Mouse (Mus musculus) midbrain, embryonic 12.5 days (tissue): ENCODE measurements at regions not wholly inside any gene's neighbourhood (a gene's known extent, or its start where the extent isn't known, plus 50 kb on each side); places are given as distances from the start of the nearest gene placed in this dataset.

ENCODE experiments used
- ATAC-seq: fragments of 200-750 bp; cut with Nextera tagmentation; 2 replicates; pipeline ENCODE4 v1.8.0; 2017; ENCODE audit warnings: low read depth, moderate TSS enrichment, moderate library complexity; ENCODE audit not compliant: low FRiP score
- H3K27ac ChIP-seq: fragments of 300-500 bp; sonication (generic); replicated peaks from 2 replicates; pipeline ENCODE4 v1.5.1; 2016; ENCODE audit warnings: mild to moderate bottlenecking
- H3K27me3 ChIP-seq: fragments of 300-500 bp; sonication (generic); 2 replicates; pipeline ENCODE4 v1.6.1; 2016; ENCODE audit warnings: mild to moderate bottlenecking
- H3K36me3 ChIP-seq: fragments of 300-500 bp; sonication (generic); 2 replicates; pipeline ENCODE4 v1.6.1; 2016
- H3K4me1 ChIP-seq: fragments of 300-500 bp; sonication (generic); 2 replicates; pipeline ENCODE4 v1.6.1; 2016
- H3K4me2 ChIP-seq: fragments of 300-500 bp; sonication (generic); replicated peaks from 2 replicates; pipeline ENCODE4 v1.6.1; 2016; ENCODE audit warnings: mild to moderate bottlenecking, moderate library complexity
- H3K4me3 ChIP-seq: fragments of 300-500 bp; sonication (generic); 2 replicates; pipeline ENCODE4 v1.5.1; 2016; ENCODE audit warnings: mild to moderate bottlenecking
- H3K9ac ChIP-seq: fragments of 300-500 bp; sonication (generic); replicated peaks from 2 replicates; pipeline ENCODE4 v1.6.1; 2016; ENCODE audit warnings: mild to moderate bottlenecking, moderate library complexity
- H3K9me3 ChIP-seq: fragments of 300-500 bp; sonication (generic); 2 replicates; pipeline ENCODE4 v1.6.1; 2016; ENCODE audit warnings: mild to moderate bottlenecking
- WGBS: fragments of 180-500 bp; shearing (Covaris S2); methylation state at CpG from one replicate; pipeline ENCODE4 v1.1.7; 2016; 5-methylcytosine and 5-hydroxymethylcytosine counted together

GRCm38 (mm10) chrX:47536130-47536529 lies 356.6 kb downstream of the Smarca1 start:
- Histone ChIP-seq H3K27me3 (no peaks in the 10 kb centered on the region), H3K4me3 (no peak overlapping the region), H3K27ac (no peak overlapping the region), H3K4me1 (no peaks in the 10 kb centered on the region), H3K9ac (no peak overlapping the region), H3K36me3 (no peaks in the 10 kb centered on the region), H3K9me3 (no peaks in the 10 kb centered on the region), H3K4me2 (no peak overlapping the region)
- WGBS, result 83% methylated on average over 2 of the region's 2 CpGs
- ATAC-seq, result no peak

- H3K9me3 ChIP-seq, result no peaks in the 10 kb centered on the region
- WGBS, result 46% methylated on average over 2 of the region's 2 CpGs
Measured at GRCm38 (mm10) chrX:47495056-47495455, 397.7 kb downstream of the Smarca1 start.

GRCm38 (mm10) chrX:47482728-47483127 lies 410.0 kb downstream of the Smarca1 start:
- no peak overlapping the region for H3K4me2 ChIP-seq
- H3K27me3 ChIP-seq, result no peaks in the 10 kb centered on the region
- 54% methylated on average over 3 of the region's 3 CpGs for WGBS
- no peak overlapping the region for H3K9ac ChIP-seq
- no peaks in the 10 kb centered on the region for H3K9me3 ChIP-seq
- no peak overlapping the region for H3K4me3 ChIP-seq
- H3K36me3 ChIP-seq, result no peaks in the 10 kb centered on the region
- no peak for ATAC-seq
- H3K4me1 ChIP-seq, result no peaks in the 10 kb centered on the region
- H3K27ac ChIP-seq, result no peak overlapping the region

More at GRCm38 (mm10) chrX:47495056-47495455, 397.7 kb downstream of the Smarca1 start:
- Histone ChIP-seq H3K36me3 (no peaks in the 10 kb centered on the region), H3K27me3 (no peaks in the 10 kb centered on the region), H3K4me1 (no peaks in the 10 kb centered on the region), H3K27ac (no peak overlapping the region), H3K4me2 (no peak overlapping the region), H3K4me3 (no peak overlapping the region), H3K9ac (no peak overlapping the region)
- no peak for ATAC-seq

GRCm38 (mm10) chrX:47478226-47478625 lies 414.5 kb downstream of the Smarca1 start:
- H3K27me3 ChIP-seq, result no peaks in the 10 kb centered on the region
- WGBS, result 61% methylated on average over 4 of the region's 4 CpGs
- no peaks in the 10 kb centered on the region for H3K9me3 ChIP-seq
- no peak for ATAC-seq
- H3K4me3 ChIP-seq, result no peak overlapping the region
- H3K4me1 ChIP-seq, result no peaks in the 10 kb centered on the region
- H3K27ac ChIP-seq, result no peak overlapping the region
- no peaks in the 10 kb centered on the region for H3K36me3 ChIP-seq
- H3K9ac ChIP-seq, result no peak overlapping the region
- H3K4me2 ChIP-seq, result no peak overlapping the region

GRCm38 (mm10) chrX:47466721-47467499 lies 425.9 kb downstream of the Smarca1 start:
- Histone ChIP-seq H3K4me1 (peaks cover 5% of the 10 kb centered on the region; the same call in 1 of the 2 replicates), H3K27ac (peak overlapping the region; percentile 65), H3K9me3 (no peaks in the 10 kb centered on the region), H3K27me3 (no peaks in the 10 kb centered on the region), H3K4me2 (no peak overlapping the region), H3K36me3 (no peaks in the 10 kb centered on the region), H3K4me3 (no peak overlapping the region), H3K9ac (no peak overlapping the region)
- ATAC-seq, result peak; percentile 51
- 28% methylated on average over 5 of the region's 5 CpGs for WGBS

GRCm38 (mm10) chrX:47461660-47462490 lies 430.9 kb downstream of the Smarca1 start:
- Histone ChIP-seq H3K27ac (peak overlapping the region; percentile 75), H3K36me3 (no peaks in the 10 kb centered on the region), H3K9ac (no peak overlapping the region), H3K4me3 (no peak overlapping the region), H3K9me3 (no peaks in the 10 kb centered on the region), H3K4me1 (peaks cover 5% of the 10 kb centered on the region; the same call in 1 of the 2 replicates), H3K27me3 (no peaks in the 10 kb centered on the region), H3K4me2 (peak overlapping the region; percentile 11; the same call in 1 of the 2 replicates)
- 41% methylated on average over 9 of the region's 9 CpGs for WGBS
- peak; percentile 86 for ATAC-seq
